In genomic region chr16:97930231-97930630, GRCm38 (mm10) we compare ENCODE assay signal across 18 mouse cellular contexts. TPM values are rescaled to one million over a fixed set of nuclear protein-coding genes. Genes with fewer than 3 reads are reported as not detected.
DNase-seq lines count a peak whose midpoint lies in the region; ATAC-seq and TF ChIP-seq lines count a peak whose summit lies in the region.
"Had no signal": no experiment of that assay in that cellular context is flagged by ENCODE, and none has a peak within 500 bp of the region (broad histone marks: within the 10 kb centered on the region; RNA-seq: fewer than 3 reads in every experiment).

No protein-coding gene starts in this region.

- H3K27ac ChIP-seq in heart, adult 2 months: peak overlapping the region; percentile 32; the same call in 1 of the 2 replicates
- no peak overlapping the region for H3K27ac ChIP-seq in heart, embryonic 11.5 days (ENCODE audit: low read depth, low read length)
- H3K27ac ChIP-seq: embryonic facial prominence, embryonic 13.5 days; hindbrain, embryonic 12.5 days; kidney, postnatal 0 days had no signal

- no peak for ATAC-seq in heart, embryonic 11.5 days (replicated peaks; ENCODE audit: insufficient number of reproducible peaks, low FRiP score, low TSS enrichment)
- ATAC-seq: forebrain, postnatal 0 days; inflammation-experienced regulatory T-cells, adult 6 months; midbrain, embryonic 16.5 days had no signal

- peaks cover 3% of the 10 kb centered on the region for H3K4me1 ChIP-seq in heart, adult 2 months (ENCODE audit: control insufficient read depth, insufficient read depth, low read length)
- H3K4me1 ChIP-seq in heart, embryonic 11.5 days (ENCODE audit: control insufficient read depth, insufficient read depth, low read length): 0 out of 2 replicates have a peak, but pooled peaks cover 8% of the 10 kb centered on the region
- H3K4me1 ChIP-seq in lung, adult 2 months (ENCODE audit: control insufficient read depth, insufficient read depth, low read length): no peaks in the 10 kb centered on the region
- H3K4me1 ChIP-seq: embryonic facial prominence, embryonic 13.5 days; hindbrain, embryonic 12.5 days had no signal

- H3K27me3 ChIP-seq in heart, adult 2 months (ENCODE audit: control insufficient read depth, insufficient read depth, low read length): no peaks in the 10 kb centered on the region
- no peaks in the 10 kb centered on the region; the same call in 1 of the 2 replicates for H3K27me3 ChIP-seq in heart, embryonic 11.5 days (ENCODE audit: control insufficient read depth, insufficient read depth, low read length)
- H3K27me3 ChIP-seq: embryonic facial prominence, embryonic 13.5 days; hindbrain, embryonic 12.5 days had no signal

- no peak overlapping the region for H3K9ac ChIP-seq in heart, adult 2 months (ENCODE audit: low read depth, low read length)
- H3K9ac ChIP-seq in heart, embryonic 11.5 days (ENCODE audit: low read depth, low read length): no peak overlapping the region
- H3K9ac ChIP-seq: embryonic facial prominence, embryonic 13.5 days; forebrain, postnatal 0 days; hindbrain, embryonic 12.5 days; liver, postnatal 0 days had no signal

- H3K36me3 ChIP-seq in heart, adult 2 months (ENCODE audit: control insufficient read depth, insufficient read depth, low read length): no peaks in the 10 kb centered on the region
- H3K36me3 ChIP-seq in heart, embryonic 11.5 days (ENCODE audit: control insufficient read depth, insufficient read depth, low read length): no peaks in the 10 kb centered on the region
- H3K36me3 ChIP-seq: embryonic facial prominence, embryonic 13.5 days; G1E; hindbrain, embryonic 12.5 days had no signal

- DNase-seq in heart, adult 2 months: peak in 1 of 2 experiments; percentile 36
- peak; percentile 31 to 32 for DNase-seq in lung, adult 18-20 months
- DNase-seq in lung, adult 2 months: no peak
- DNase-seq in heart, postnatal 36 days: peak; percentile 23 to 41
- peak; percentile 70 for DNase-seq in lung, postnatal 36 days
- DNase-seq in testis, postnatal 14 days (ENCODE audit: low spot score): no peak
- DNase-seq: cerebellum, adult 9-10 months; forebrain, postnatal 0 days; layer of hippocampus, adult 9-11 months; liver, postnatal 0 days; thymus, adult 2 months had no signal

- H3K4me2 ChIP-seq in heart, embryonic 11.5 days: no peak overlapping the region
- H3K4me2 ChIP-seq: embryonic facial prominence, embryonic 13.5 days; hindbrain, embryonic 12.5 days had no signal

- TF ChIP-seq CTCF in heart, adult 2 months (IDR thresholded peaks at IDR 0.05): no peak
- TF ChIP-seq CTCF in lung, adult 2 months (IDR thresholded peaks at IDR 0.05; ENCODE audit: insufficient read depth, low read length): no peak

- no peaks in the 10 kb centered on the region for H3K79me2 ChIP-seq in heart, adult 2 months (replicated peaks; ENCODE audit: control insufficient read depth, insufficient read depth, low read length)

- H3K4me3 ChIP-seq in heart, adult 2 months: no peak overlapping the region
- H3K4me3 ChIP-seq in heart, embryonic 11.5 days (ENCODE audit: low read depth, low read length): no peak overlapping the region
- no peak overlapping the region for H3K4me3 ChIP-seq in lung, adult 2 months (replicated peaks; ENCODE audit: extremely low read depth, low read depth, low read length)
- H3K4me3 ChIP-seq: embryonic facial prominence, embryonic 13.5 days; hindbrain, embryonic 12.5 days had no signal

- no peak for TF ChIP-seq EP300 in heart, adult 2 months (IDR thresholded peaks at IDR 0.05; ENCODE audit: insufficient read depth, low read depth, low read length)

- no peaks in the 10 kb centered on the region for H3K9me3 ChIP-seq in heart, embryonic 11.5 days (replicated peaks; ENCODE audit: control insufficient read depth, low read length)
- H3K9me3 ChIP-seq: embryonic facial prominence, embryonic 13.5 days; G1E; hindbrain, embryonic 12.5 days had no signal

- no peak for TF ChIP-seq POLR2A in heart, adult 2 months (IDR thresholded peaks at IDR 0.05; ENCODE audit: insufficient read depth, low read depth, low read length)
- no peak for TF ChIP-seq POLR2A in lung, adult 2 months (IDR thresholded peaks at IDR 0.05; ENCODE audit: borderline replicate concordance, extremely low read depth, low read depth, low read length)

- intact Hi-C loops in heart, adult 2 months (cut with DNase I): no loop called here
- intact Hi-C loops in heart, postnatal 36 days (cut with DNase I): no loop called here

RNA-seq across cellular contexts. Expression of gene C2cd2, which starts 32.2 kb away (rescaled TPM):
- 10 to 100 TPM; 19.7 to 26.6 TPM for total RNA-seq in heart, adult 2 months (2021)
- 8.0 and 8.2 TPM in 2 replicates for polyA plus RNA-seq in heart, adult 2 months (2012; rRNA removed)
- 14.6 and 16.2 TPM in 2 replicates for polyA plus RNA-seq in heart, embryonic 11.5 days (2014; fragmentation: Nextera tagmentation; extraction: Ambion mirVana)
- polyA plus RNA-seq in lung, adult 2 months (2012; rRNA removed): 32.7 and 47.3 TPM in 2 replicates
- total RNA-seq in heart, postnatal 36 days (2021): 10 to 100 TPM; 18.3 to 28.8 TPM

RNA-seq across cellular contexts. Expression of gene Zbtb21, which starts 32.2 kb away (rescaled TPM):
- 10 to 100 TPM; 10.4 to 12.3 TPM for total RNA-seq in heart, adult 2 months (2021)
- polyA plus RNA-seq in heart, adult 2 months (2012; rRNA removed): 7.6 and 11.9 TPM in 2 replicates
- polyA plus RNA-seq in heart, embryonic 11.5 days (2014; fragmentation: Nextera tagmentation; extraction: Ambion mirVana): 10.4 and 11.2 TPM in 2 replicates
- 15.2 and 18.3 TPM in 2 replicates for polyA plus RNA-seq in lung, adult 2 months (2012; rRNA removed)
- 1 to 10 TPM; 9.3 to 9.5 TPM for total RNA-seq in heart, postnatal 36 days (2021)

Comparison
In these comparisons a context has a peak if more than half of its experiments do, and no peak if none do; other contexts are left out.
1. DNase-seq: peak in lung, adult 18-20 months (2 of 2), heart, postnatal 36 days (2 of 2) and lung, postnatal 36 days (single experiment); none in lung, adult 2 months (single experiment) and testis, postnatal 14 days (single experiment).